ENCODE assay signal across 8 mouse cellular contexts in genomic region chr9:123367636-123368035, GRCm38 (mm10). TPM values are rescaled to one million over a fixed set of nuclear protein-coding genes. Genes with fewer than 3 reads are reported as not detected.
A peak's percentile ranks its signal among the peaks of the same experiment; 100 is the strongest.
DNase-seq lines count a peak whose midpoint lies in the region; ATAC-seq lines count a peak whose summit lies in the region.

No protein-coding gene starts in this region.

- peak overlapping the region; percentile 81 for H3K4me2 ChIP-seq in kidney, embryonic 15.5 days
- peak overlapping the region; percentile 61 for H3K4me2 ChIP-seq in intestine, embryonic 16.5 days (ENCODE audit: low read depth, low read length)

- ATAC-seq in kidney, embryonic 15.5 days (replicated peaks; ENCODE audit: low FRiP score), result no peak
- no peak for ATAC-seq in intestine, embryonic 16.5 days

- H3K4me1 ChIP-seq in kidney, embryonic 15.5 days, result peaks cover 14% of the 10 kb centered on the region
- peaks cover 16% of the 10 kb centered on the region for H3K4me1 ChIP-seq in intestine, embryonic 16.5 days (ENCODE audit: control insufficient read depth, insufficient read depth, low read length)

- H3K4me3 ChIP-seq in kidney, embryonic 15.5 days (replicated peaks), result peak overlapping the region; percentile 83
- peak overlapping the region; percentile 92 for H3K4me3 ChIP-seq in intestine, embryonic 16.5 days (ENCODE audit: low read length)

- no peaks in the 10 kb centered on the region for H3K27me3 ChIP-seq in kidney, embryonic 15.5 days
- H3K27me3 ChIP-seq in intestine, embryonic 16.5 days (replicated peaks; ENCODE audit: control insufficient read depth, insufficient read depth, low read length), result no peaks in the 10 kb centered on the region

- DNase-seq in kidney, postnatal 14 days, result no peak
- DNase-seq in c-Kit-positive CD71-positive TER-119-negative erythroid progenitor cells, embryonic 14.5 days (ENCODE audit: low read depth), result peak; percentile 28
- DNase-seq in naive thymus-derived CD4-positive, alpha-beta T cell, adult 2 months (ENCODE audit: low read depth), result peak; percentile 32
- DNase-seq in gastrocnemius, postnatal 25 days, result no peak
- DNase-seq in cerebellum, adult 18-20 months, result no peak
- no peak for DNase-seq in frontal cortex, postnatal 36 days (ENCODE audit: low spot score in 2 of 2)

- H3K9me3 ChIP-seq in kidney, embryonic 15.5 days (replicated peaks), result no peaks in the 10 kb centered on the region
- no peaks in the 10 kb centered on the region for H3K9me3 ChIP-seq in intestine, embryonic 16.5 days (ENCODE audit: control insufficient read depth, low read length)

- peak overlapping the region; percentile 75; the same call in 1 of the 2 replicates for H3K9ac ChIP-seq in kidney, embryonic 15.5 days
- H3K9ac ChIP-seq in intestine, embryonic 16.5 days (ENCODE audit: low read depth, low read length), result peak overlapping the region; percentile 85

- H3K27ac ChIP-seq in kidney, embryonic 15.5 days, result peak overlapping the region; percentile 93; the same call in 1 of the 2 replicates
- H3K27ac ChIP-seq in intestine, embryonic 16.5 days (ENCODE audit: low read length), result no peak overlapping the region; the same call in 1 of the 2 replicates

- peaks cover 10% of the 10 kb centered on the region for H3K36me3 ChIP-seq in kidney, embryonic 15.5 days
- H3K36me3 ChIP-seq in intestine, embryonic 16.5 days (ENCODE audit: control insufficient read depth, insufficient read depth, low read length), result no peaks in the 10 kb centered on the region

RNA-seq across cellular contexts. Expression of gene Lars2, which starts 0.9 kb away (rescaled TPM):
- polyA plus RNA-seq in kidney, embryonic 15.5 days (2015; fragmentation: Nextera tagmentation; extraction: Ambion mirVana), result 934 and 964 TPM in 2 replicates
- polyA plus RNA-seq in intestine, embryonic 16.5 days (2015; fragmentation: Nextera tagmentation; extraction: Ambion mirVana), result 508 and 585 TPM in 2 replicates
- 10 to 100 TPM; 42.2 to 49.0 TPM for total RNA-seq in gastrocnemius, postnatal 25 days (2021)

Comparison
In these comparisons a context has a peak if more than half of its experiments do, and no peak if none do; other contexts are left out.
1. DNase-seq: peak in c-Kit-positive CD71-positive TER-119-negative erythroid progenitor cells, embryonic 14.5 days (single experiment) and naive thymus-derived CD4-positive, alpha-beta T cell, adult 2 months (single experiment); none in kidney, postnatal 14 days (single experiment), gastrocnemius, postnatal 25 days (single experiment), cerebellum, adult 18-20 months (0 of 2) and frontal cortex, postnatal 36 days (0 of 2).